Mouse (Mus musculus): Measurements from ENCODE around the gene Ang. TPM values are rescaled to one million over a fixed set of nuclear protein-coding genes. Genes with fewer than 3 reads are reported as not detected.
A peak's percentile ranks its signal among the peaks of the same experiment; 100 is the strongest.

Ang gene
- total RNA-seq (2021): 1 to 10 TPM; 7.7 to 9.5 TPM

GRCm38 (mm10) chr14:51090921-51091900 is at the start of gene Ang, which contains the start of gene Rnase4:
TSS of gene Ang (plus strand) at chr14:51091150.
TSS of gene Rnase4 (plus strand) at chr14:51091077.
- intact Hi-C loops (cut with DNase I): loop anchor here (2.0 kb wide), 1 partner anchor 290 kb away; no protein-coding TSS in a partner anchor
- DNase-seq: peak; percentile 68 to 78

GRCm38 (mm10) chr14:51041769-51042168 is 49.2 kb upstream of the Ang start, which contains the start of gene Rnase9:
TSS of gene Rnase9 (minus strand) at chr14:51041869.
- no peak for DNase-seq
- intact Hi-C loops (cut with DNase I): no loop called here

GRCm38 (mm10) chr14:51047846-51048245 is 43.1 kb upstream of the Ang start:
- no peak for DNase-seq
- intact Hi-C loops (cut with DNase I): no loop called here

DNA sequence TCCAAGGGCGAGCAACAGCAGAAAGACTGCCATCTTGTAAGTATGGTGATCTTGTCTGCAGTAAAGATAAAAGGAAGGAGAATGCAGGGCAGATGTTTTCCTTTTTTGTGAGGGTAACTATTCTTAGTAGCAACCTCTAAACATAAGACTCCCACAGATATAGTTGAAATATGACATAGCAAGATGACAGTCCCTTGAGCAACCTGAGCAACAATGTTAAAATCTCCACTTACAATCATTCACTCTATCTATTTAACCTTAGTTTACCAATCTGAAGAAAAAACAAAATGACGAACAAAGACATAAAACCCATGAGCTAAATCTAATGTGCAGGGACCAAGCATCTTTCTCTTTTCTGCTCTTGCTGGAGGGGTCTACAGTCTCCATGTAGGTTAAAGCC is 40.9 kb upstream of the Ang start, which contains the start of gene Rnase11:
Gene Rnase11 (minus strand): TSS at position 101 of the 400 bp plus-strand sequence.
- intact Hi-C loops (cut with DNase I): no loop called here
- no peak for DNase-seq

DNA sequence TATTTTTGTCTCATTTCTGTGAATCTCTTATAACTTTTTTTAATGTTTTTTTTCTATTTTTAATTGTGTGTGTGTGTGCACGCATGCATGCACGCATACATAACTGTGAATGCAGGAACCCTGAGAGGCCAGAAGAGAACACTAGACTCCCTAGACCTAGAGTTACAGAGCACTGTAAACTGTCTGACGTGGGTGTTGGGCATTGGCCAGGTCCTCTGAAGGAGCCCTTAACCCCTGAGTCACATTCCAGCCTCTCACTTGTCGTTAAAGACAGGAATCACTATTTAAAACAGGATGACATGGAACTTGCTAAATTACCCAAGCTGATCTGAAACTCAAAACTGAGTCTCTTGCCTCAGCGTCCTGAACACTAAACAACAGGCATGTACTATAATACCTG is 39.0 kb upstream of the Ang start:
- intact Hi-C loops (cut with DNase I): no loop called here
- DNase-seq: no peak

- intact Hi-C loops (cut with DNase I): no loop called here
- no peak for DNase-seq
Measured at GRCm38 (mm10) chr14:51053176-51053575, 37.8 kb upstream of the Ang start.

- intact Hi-C loops (cut with DNase I): no loop called here
- DNase-seq: no peak
Measured at GRCm38 (mm10) chr14:51054243-51055237, 36.4 kb upstream of the Ang start.

- intact Hi-C loops (cut with DNase I): no loop called here
- DNase-seq: no peak
Measured at GRCm38 (mm10) chr14:51057401-51057831, 33.5 kb upstream of the Ang start, which contains the start of gene Rnase12. TSS of gene Rnase12 (minus strand) at chr14:51057661.

DNA sequence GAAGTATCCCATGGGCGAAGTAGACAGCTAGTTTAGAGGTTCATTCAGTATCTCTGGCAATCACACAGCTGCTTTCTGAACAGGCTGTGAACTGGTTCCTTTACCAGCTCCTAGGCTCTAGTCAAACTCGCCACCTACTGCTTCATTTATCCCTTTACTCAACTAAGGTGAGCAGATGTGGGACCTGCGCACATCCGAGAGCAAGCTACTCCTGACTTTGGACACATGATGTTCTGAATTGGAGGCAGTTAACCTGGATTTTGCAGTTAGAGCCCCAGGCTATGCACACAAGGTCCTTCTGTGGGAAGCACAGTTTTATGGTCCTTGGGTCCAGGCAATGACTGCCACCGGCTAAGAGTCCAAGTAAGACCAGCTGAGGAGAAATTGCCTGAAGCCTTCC is 30.2 kb upstream of the Ang start:
- intact Hi-C loops (cut with DNase I): loop anchor here (5.0 to 10.0 kb wide), 2 partner anchors 128 to 186 kb away; partner anchors contain the start of genes Pip4p1, Pnp and Tep1
- no peak for DNase-seq

DNA sequence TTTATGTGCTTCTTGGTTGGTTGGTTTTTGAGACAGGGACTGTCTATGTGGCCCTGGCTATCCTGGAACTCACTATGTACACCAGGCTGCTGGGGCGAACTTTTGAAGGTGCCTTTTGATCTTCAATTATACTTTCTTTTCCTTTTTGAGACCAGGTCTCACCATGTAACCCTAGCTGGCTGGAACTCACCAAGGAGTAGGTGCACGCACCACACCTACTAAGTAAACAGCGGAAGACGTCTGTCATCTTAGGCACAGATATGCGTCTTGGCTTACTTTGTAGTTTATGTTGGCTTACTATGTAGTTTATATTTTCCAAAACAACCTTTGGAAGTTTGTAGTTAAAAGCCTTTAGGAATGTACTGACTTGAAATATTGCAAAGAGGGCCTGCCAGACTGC is 22.0 kb upstream of the Ang start:
- no peak for DNase-seq
- intact Hi-C loops (cut with DNase I): loop anchor here (10.0 kb wide), 1 partner anchor 194 kb away; the partner anchor contains the start of gene Tep1

DNA sequence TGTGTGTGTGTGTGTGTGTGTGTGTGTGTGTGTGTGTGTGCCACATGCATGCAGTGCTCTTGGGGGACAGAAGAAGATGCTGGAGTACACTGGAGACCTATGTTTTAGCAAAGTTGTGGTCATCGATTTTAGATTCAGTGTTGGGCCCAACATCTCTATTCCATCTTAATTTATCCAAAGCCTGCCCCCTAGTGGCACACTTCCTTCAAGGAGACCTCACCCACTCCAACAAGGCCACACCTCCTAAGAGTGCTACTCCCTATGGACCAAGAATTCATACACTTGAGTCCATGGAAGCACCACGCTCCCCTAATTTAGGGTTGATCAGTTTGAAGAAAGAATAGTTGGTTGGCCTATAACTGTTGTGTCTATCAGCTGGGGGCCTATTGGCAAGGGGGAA is 21.3 kb upstream of the Ang start:
- DNase-seq: peak; percentile 19 to 48
- intact Hi-C loops (cut with DNase I): loop anchor here (10.0 kb wide), 1 partner anchor 195 kb away; the partner anchor contains the start of gene Tep1

DNA sequence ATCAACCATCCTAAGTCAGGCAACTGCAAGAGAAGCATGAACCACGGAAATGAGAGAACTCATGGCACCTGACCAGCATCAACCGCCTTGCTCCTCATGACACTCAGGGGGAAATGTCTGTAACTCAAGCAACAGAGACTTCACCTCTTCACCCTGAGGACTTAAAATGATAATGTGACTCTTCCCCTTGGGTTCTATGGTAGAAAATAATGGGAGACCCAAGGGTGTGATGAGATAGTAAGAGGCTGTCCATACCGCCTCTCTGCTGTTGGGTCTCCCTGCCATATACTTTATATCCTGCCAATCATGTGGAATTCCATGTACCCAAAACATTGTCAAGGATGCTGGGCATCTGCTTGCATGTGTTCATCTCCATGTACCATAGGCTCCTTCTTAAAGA is 16.6 kb upstream of the Ang start, which contains the start of gene Olfr750:
Gene Olfr750 (minus strand): TSS at position 101 of the 400 bp plus-strand sequence.
- intact Hi-C loops (cut with DNase I): no loop called here

DNA sequence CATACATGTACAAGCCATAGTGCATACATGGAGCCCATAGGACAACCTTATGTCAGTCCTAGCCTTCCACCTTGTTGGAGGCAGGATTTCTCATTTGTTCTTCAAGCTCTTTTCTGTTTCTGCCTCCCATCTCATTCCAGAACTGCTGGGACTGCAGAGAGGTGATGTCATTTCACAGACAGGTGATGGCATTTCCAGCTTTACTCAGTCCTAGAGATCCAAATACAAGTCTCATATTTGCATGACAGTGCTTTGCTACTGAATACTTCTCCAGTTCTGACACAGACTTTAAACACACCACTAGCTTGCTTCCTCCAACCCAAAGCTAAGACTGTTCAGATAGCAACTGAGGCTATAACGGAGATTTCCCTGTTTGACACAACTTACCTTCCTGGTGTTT is 11.8 kb upstream of the Ang start:
- no peak for DNase-seq
- intact Hi-C loops (cut with DNase I): no loop called here

More for the DNA sequence above, 16.6 kb upstream of the Ang start, which contains the start of gene Olfr750:
- no peak for DNase-seq

GRCm38 (mm10) chr14:51081035-51081434 is 9.9 kb upstream of the Ang start:
- DNase-seq: no peak

DNA sequence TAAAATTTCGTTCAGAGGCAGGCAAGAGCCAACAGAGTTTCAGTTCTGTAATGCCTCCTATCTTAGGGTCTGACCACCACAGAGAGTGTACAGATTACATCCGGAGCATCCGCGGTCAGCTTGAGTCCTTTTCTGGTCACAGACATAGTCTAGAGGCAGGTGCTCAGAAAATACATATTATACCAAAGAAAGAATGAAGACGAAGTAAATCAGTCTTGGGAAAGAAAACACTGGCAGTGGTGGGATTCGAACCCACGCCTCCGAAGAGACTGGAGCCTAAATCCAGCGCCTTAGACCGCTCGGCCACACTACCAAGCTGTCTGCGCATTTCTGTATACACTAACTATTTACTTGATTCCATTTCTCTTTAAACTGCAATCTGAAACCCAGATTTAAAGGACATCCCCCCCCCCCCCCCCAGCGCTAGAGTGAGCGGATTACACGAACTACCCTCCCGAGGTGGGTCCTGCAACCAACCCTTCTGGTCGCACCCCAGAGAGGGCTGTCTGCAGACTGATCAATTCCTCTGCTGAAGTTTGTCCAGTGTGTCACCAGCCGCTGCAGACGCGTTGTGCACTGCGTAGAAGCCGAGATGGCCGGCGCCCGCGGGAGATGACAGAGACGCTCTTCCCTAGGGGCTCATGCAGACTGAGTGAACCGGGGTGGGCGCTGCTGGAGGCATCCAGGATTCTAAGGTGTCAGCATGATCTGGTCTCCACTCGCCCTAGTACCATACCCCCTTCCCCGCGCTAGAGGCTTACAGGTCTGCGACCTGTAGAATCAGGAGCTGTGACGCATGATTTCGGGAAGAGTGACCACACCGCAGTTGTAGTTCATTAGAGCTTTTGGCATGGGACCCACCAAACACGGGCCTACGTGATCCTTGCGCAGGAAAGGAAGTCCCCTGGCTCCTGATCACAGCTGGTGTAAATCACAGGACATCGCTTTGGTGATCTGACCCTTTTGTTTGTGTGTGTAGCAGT is 8.1 kb upstream of the Ang start:
- intact Hi-C loops (cut with DNase I): no loop called here
- DNase-seq: peak; percentile 79 to 83

More at GRCm38 (mm10) chr14:51081035-51081434, 9.9 kb upstream of the Ang start:
- intact Hi-C loops (cut with DNase I): no loop called here

DNA sequence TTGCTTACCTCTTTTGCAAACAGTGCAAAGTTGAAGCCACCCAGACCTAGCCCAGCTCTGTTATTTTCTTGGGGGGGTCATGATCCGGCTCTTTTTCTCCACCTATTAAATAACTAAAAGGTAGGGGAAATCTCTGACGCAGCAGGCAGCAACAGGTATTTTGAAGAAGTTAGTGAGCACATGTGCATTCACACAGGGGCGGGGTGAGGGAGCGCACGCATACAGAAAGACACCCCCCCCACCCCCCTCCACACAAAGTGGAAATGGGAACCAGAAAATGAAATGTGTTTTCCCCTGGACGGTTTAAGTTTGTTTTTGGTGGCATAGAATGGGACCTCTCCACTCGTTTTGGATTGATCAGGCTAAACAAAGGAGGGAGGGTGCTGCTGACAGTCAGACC is 7.1 kb upstream of the Ang start:
- intact Hi-C loops (cut with DNase I): no loop called here
- DNase-seq: no peak

- no peak for DNase-seq
- intact Hi-C loops (cut with DNase I): no loop called here
Measured at GRCm38 (mm10) chr14:51085086-51085485, 5.9 kb upstream of the Ang start.

DNA sequence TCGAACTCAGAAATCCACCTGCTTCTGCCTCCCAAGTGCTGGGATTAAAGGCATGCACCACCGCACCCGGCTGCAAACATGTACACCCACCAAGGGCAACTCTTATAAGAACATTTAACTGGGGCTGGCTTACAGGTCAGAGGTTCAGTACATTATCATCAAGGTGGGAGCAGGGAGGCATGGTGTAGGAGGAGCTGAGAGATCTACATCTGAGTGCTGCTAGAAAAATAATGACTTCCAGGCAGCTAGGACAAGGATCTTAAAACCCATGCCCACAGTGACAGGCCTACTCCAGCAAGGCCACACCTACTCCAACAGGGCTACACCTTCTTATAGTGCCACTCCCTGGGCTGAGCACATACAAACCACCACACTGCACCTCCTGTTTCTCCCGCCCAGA is 5.0 kb upstream of the Ang start:
- intact Hi-C loops (cut with DNase I): no loop called here
- DNase-seq: no peak

DNA sequence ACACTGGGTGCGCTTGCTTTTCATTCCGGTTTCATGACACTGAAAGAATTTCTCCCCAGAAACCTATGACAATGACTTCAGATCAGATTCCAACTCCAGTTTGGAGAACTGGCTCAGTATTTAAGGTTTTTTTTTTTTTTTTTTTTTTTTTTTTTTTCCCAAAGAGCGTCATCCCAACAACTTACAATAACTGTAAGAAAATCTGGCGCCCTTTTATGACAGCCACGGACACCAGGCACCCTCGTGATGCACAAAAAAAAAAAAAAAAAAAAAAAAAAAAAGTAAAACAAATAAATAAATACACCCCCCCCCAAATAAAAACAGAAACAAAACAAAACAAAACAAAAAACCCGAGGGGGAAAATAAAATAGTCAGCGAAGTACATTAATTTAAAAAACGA is 3.2 kb upstream of the Ang start:
- no peak for DNase-seq
- intact Hi-C loops (cut with DNase I): loop anchor here (2.0 kb wide), 1 partner anchor 281 kb away; the partner anchor contains the start of genes Ccnb1ip1 and Parp2
